Mouse (Mus musculus): ENCODE data around the gene Dgcr6.

- no peak for TF ChIP-seq CTCF (IDR thresholded peaks at IDR 0.05)
- no peak for TF ChIP-seq POLR2A (IDR thresholded peaks at IDR 0.05; ENCODE audit: insufficient read depth, low read depth, low read length)
- no peak for TF ChIP-seq EP300 (IDR thresholded peaks at IDR 0.05; ENCODE audit: insufficient read depth, low read depth, low read length)
Observed at GRCm38 (mm10) chr16:18116467-18116866, 63.8 kb downstream of the Dgcr6 start.
